Mouse (Mus musculus): Measurements from ENCODE around the gene Ddx17.

Ddx17 gene

GRCm38 (mm10) chr15:79546410-79547288 is at the start of gene Ddx17:
Gene Ddx17, minus strand, starts transcription at chr15:79546741.
- DNase-seq (ENCODE audit: low spot score): peak; percentile 96

DNA sequence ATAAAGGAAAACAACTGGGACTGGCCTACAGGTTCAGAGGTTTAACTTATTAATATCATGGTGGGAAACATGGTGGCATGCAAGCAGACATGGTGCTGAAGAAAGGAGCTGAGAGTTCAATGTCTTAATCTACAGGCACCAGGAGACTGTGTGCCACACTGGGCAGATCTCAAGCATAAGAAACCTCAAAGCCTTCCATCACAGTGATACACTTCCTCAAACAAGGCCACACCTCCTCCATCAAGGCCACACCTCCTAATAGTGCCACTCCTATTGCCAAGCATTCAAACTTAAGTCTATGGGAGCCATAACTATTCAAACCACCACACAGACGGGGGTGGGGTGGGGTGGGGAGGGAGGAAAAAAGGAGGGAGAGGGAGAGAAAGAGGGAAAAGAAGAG is 35.0 kb upstream of the Ddx17 start:
- no peak for DNase-seq (ENCODE audit: low spot score)

DNA sequence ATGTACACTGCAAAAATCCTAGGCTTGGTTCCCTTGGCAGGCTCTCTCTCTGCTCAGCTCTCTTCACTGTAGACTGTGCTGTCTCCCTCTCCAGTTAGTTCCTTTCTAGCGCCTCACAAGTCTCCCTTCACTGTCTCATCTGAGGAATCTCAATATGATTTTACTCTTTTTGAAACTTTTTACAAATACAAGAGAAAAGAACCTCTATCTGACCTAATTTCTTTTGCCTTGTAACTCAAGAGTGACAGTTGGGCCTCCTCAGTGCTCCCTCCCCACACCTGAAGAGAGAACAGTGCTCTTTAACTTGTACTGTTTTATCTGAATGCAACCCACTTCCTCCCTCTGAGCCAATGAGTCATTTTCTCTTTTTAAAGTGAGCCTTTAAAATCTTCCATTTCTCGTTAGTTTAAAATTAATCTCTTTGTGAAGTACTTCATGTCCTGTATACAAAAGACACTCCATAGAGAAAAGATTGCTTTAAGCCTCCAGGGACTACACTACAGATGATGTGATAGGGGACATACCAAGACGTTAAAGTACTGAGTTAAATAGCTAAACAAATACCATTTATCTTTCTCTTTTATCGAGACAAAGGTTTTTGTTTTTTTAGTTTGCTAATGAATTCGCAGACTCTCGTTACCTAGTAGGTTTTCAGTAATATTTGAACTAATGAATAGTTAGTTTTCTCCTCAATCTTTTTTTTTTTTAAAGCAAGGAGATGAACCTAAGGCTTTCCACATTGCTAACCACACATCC is 31.3 kb upstream of the Ddx17 start:
- DNase-seq (ENCODE audit: low spot score): peak; percentile 40

GRCm38 (mm10) chr15:79576947-79577346 is 30.4 kb upstream of the Ddx17 start:
- no peak for DNase-seq (ENCODE audit: low spot score)

GRCm38 (mm10) chr15:79575543-79576222 is 29.1 kb upstream of the Ddx17 start:
- DNase-seq (ENCODE audit: low spot score): no peak

GRCm38 (mm10) chr15:79562417-79562816 is 15.9 kb upstream of the Ddx17 start:
- peak; percentile 58 for DNase-seq (ENCODE audit: low spot score)

DNA sequence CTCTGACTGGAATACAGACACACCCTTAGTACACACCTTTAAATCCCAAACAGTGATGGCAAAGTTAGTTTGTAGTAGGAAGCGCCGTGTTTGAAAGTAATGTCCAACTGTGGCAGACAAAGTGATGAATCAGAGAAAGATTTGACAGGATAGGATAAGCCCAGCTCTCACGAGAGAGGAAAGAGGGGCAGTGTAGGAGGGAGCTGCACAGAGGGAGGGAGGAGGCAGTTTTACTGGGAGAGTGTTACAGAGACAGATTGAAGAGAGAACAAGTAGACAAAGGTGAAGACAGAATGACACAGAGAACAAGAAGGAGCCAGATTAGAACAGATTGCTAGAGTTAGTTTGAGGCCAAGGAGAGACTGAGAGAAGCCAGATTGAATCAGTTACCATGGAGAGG is 13.1 kb upstream of the Ddx17 start:
- DNase-seq (ENCODE audit: low spot score): no peak

- no peak for DNase-seq (ENCODE audit: low spot score)
Measured at GRCm38 (mm10) chr15:79552566-79552965, 6.0 kb upstream of the Ddx17 start.

- no peak for DNase-seq (ENCODE audit: low spot score)
Measured at GRCm38 (mm10) chr15:79548226-79548625, 1.7 kb upstream of the Ddx17 start.

DNA sequence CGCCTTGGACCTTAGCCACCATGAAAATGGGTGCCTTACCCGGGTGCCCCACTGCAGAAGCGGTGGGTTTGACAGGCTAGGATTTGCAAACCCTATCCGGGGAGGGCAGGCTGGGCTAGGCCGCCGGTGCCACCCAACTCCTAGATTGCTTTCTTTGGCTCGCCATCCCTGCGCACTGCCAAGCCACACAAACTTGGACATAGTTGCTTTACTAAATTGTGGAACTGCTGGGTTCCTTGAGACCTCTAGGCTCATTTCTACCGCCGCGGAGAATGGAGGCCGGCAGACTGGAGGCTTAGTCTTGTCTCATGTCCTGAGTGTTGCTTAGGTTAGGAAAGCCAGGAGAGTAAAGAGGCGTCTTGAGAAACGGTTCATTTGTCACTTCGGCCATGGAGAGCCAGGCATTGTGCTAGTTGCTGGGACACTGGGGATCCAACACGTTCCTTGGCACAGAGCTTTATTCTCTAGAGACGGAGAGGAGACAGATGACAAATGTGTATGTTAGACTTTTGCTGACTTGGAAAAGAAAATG is 814 bp upstream of the Ddx17 start:
- DNase-seq (ENCODE audit: low spot score): no peak

DNA sequence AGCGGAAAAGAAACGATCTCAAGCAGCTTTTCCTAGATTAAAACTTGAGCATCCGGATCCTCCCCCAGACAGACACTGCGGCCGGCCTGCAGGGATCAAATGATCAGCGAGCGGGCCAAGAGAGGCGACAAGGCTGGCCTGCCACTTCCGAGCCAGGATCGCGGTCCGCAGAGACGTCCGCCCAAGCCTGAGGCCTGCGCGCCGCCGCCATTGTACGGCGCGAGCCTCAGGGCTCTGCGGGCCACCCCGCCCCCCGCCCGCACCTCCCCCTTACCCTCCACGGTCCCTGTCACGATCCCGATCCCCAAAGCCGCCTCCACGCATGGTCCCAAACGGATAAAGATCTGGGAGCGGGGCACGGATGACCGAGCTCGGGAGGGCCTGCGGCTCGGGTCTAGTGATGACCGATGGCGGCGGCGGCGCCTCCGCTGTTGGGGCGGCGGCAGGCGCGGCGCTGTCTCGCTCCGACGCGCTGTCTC is 581 bp downstream of the Ddx17 start:
- no peak for DNase-seq (ENCODE audit: low spot score)

- no peak for DNase-seq (ENCODE audit: low spot score)
Measured at GRCm38 (mm10) chr15:79545496-79545895, 1.0 kb downstream of the Ddx17 start.

DNA sequence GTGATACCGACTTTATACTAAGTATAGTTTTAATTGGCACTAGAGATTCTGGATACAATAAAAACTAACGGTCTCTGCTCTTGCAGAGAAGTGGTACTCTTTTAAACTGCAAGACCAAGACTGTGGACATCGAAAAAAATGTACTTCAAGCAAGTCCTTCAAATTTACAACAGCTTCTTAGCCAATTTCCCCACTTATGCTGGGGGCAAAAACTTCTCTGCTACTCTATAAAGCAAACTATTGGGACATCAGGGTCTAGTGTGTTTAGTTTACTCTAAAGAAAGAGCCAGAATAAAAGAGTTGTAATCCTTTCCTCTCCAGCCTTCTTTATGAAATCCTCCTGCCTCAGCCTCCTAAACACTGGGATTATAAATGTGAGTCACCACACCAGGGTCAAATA is 2.6 kb downstream of the Ddx17 start:
- DNase-seq (ENCODE audit: low spot score): no peak

DNA sequence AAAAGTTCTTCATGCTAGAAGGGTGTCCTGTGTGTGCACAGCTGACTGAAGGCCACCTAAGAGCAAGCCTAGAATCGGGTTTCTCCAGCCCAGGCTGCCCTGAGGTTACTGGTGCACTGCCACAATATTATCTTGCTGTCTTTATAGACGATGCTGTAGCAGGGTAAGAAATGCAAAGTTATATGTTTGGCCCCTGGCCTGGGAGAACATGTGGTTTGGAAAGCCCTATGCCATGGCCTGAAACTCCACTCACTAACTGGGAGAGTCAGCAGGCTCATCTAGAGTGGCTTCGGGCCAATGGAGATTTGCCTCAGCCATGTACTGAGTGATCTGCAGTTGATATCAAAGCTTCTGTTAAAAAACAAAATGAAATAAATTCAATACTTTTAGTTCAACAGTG is 12.7 kb downstream of the Ddx17 start:
- no peak for DNase-seq (ENCODE audit: low spot score)

DNA sequence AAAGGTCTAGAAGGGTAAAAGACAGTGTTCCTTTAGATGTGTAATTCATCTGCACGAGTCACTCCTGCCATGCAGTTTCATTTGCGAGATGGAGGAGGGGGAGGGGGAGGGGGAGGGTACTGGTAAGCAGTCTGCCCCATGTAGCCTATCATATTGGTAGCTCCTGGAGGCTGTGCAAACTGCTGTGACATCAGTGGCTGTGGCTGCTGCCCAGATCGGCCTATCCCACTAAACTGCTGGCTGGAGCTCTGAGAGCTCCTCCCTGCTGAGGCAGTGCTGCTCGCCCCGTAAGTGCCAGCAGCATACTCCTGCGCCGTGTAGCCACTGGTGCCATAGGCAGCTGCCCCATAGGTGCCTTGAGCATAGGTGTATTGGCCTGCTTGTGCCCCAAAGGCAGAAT is 16.6 kb downstream of the Ddx17 start:
- no peak for DNase-seq (ENCODE audit: low spot score)

- no peak for DNase-seq (ENCODE audit: low spot score)
Measured at GRCm38 (mm10) chr15:79527991-79528639, 18.4 kb downstream of the Ddx17 start.

DNA sequence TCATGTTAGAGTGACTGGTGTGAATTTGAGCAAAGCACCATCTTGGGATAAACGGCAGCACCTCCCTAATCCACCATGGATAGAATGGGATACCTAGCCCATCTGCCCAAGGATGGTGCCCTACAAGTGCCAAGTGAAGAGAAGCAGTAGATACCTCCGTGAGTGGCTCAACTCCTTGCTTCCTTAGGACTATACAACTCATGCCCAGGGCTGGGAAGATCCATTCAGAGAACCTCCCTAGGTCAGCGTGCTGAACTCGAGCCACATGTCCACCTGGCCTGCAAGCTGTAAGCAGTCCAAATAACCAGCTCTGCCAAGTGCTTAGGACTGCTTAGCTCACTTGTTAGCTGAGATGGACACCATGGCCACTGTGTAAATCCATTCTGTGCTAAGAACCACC is 19.3 kb downstream of the Ddx17 start:
- no peak for DNase-seq (ENCODE audit: low spot score)

DNA sequence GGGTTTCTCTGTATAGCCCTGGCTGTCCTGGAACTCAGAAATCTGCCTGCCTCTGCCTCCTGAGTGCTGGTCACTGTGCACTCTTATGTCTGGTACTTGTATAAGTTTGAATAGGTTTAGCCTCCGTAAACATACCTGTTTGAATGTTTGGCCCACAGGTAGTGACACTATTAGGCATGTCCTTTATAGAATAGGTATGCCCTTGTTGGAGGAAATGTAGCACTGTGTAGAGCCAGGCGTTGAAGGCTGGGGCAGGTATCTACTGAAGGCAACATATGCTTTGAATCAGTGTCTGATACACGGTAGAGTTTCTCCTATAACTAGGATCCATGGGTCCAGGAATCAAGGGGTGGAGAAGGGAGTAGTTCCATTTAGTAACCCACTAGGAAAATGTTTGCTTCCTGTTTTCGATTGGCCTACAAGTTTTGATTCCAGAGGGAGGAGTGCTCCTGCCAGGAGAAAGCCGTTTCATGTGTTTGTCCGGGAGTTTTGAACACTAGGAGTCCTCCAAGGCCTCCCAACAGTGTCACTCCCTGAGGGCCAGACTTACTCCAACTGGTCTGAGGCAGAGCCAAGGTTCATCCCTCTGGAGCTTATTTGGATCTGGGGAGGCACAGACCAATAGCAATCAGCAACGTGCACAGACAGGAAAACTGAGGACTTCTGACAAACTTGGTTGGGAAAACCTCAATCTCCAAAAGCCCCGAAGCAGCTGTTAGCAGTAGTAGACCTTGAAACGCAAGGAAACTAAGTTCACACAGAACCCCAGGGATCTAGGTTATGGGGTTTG is 20.4 kb downstream of the Ddx17 start:
- no peak for DNase-seq (ENCODE audit: low spot score)

GRCm38 (mm10) chr15:79525564-79525963 is 21.0 kb downstream of the Ddx17 start:
- DNase-seq (ENCODE audit: low spot score): no peak

DNA sequence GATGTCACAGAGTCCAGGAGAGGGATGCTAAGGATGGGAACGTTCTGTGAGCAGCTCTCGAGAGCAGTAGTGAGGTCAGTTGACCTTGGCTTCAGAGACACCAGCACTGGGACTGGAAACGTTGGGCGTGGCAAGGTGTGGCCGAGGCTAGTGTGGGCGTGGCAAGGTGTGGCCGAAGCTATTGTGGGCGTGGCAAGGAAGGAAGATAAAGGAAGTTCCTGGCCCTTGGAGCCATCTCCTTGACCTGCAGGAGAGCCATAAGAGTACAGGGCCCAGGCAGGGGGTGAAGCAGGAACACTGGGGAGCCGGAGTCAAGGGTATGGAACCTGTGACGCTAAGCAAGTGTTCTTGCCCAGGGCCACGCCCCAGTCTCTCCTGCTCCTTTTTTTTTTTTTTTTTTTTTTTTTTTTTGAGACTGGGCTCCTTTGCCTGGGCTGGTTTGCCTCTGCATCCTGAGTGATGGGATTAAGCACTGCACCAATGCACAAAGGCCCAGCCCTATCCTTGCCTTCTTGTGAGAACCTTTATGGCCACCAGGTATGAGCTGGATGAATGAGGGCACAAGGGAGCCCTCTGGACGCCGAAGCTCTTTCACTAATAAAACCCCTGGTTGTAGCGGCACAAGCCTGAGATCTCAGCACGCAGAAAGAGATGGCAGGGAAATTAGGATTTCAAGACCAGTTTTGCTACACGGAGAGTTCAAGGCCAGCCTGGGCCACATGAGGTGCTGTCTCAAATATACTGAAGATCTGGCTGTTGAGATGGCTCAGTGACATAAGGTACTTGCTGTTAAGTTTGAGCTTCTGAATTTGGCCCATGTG is 26.9 kb downstream of the Ddx17 start:
- DNase-seq (ENCODE audit: low spot score): no peak

Data from left cerebral cortex, adult 11 months (tissue).